ENCODE assay signal across 10 mouse cellular contexts in genomic region chr11:55021859-55022258, GRCm38 (mm10). TPM values are rescaled to one million over a fixed set of nuclear protein-coding genes. Genes with fewer than 3 reads are reported as not detected.
DNase-seq lines count a peak whose midpoint lies in the region.
"Had no signal": no experiment of that assay in that cellular context is flagged by ENCODE, and none has a peak within 500 bp of the region (broad histone marks: within the 10 kb centered on the region; RNA-seq: fewer than 3 reads in every experiment).

No protein-coding gene starts in this region.

- peak; percentile 45 for DNase-seq in adrenal gland, postnatal 14 days
- no peak for DNase-seq in adrenal gland, adult 8-10 months
- DNase-seq in kidney, postnatal 10 days: peak; percentile 28
- DNase-seq in kidney, adult 18-20 months: no peak
- DNase-seq in fibroblast of lung, adult 2 months (ENCODE audit: low read depth): peak; percentile 29
- DNase-seq in lung, postnatal 10 days: peak; percentile 62
- DNase-seq in frontal cortex, adult 2 months (ENCODE audit: extremely low spot score in 1 of 2, low spot score in 1 of 2): no peak
- DNase-seq in cerebellum, adult 11 months: no peak
- DNase-seq: cerebellum, adult 9-11 months had no signal

RNA-seq across cellular contexts. Expression of gene Anxa6, which starts 11.4 kb away (rescaled TPM):
- total RNA-seq in adrenal gland, postnatal 14 days (2021): 146 and 152 TPM in 2 replicates
- 100 to 1,000 TPM; 121 to 184 (median 133) TPM for total RNA-seq in adrenal gland, adult 8-10 months (2022)
- polyA plus RNA-seq in frontal cortex, adult 2 months (2012; rRNA removed): 76.6 and 76.8 TPM in 2 replicates

RNA-seq across cellular contexts. Expression of gene Ccdc69, which starts 56.1 kb away (rescaled TPM):
- 8.3 and 12.2 TPM in 2 replicates for total RNA-seq in adrenal gland, postnatal 14 days (2021)
- total RNA-seq in adrenal gland, adult 8-10 months (2022): 1 to 10 TPM; 3.9 to 7.5 (median 4.5) TPM
- polyA plus RNA-seq in frontal cortex, adult 2 months (2012; rRNA removed): 0.94 and 1.2 TPM in 2 replicates
- polyA plus RNA-seq: midbrain, embryonic 12.5 days had no signal

RNA-seq across cellular contexts. Expression of gene Tnip1, which starts 59.1 kb away (rescaled TPM):
- 53.8 and 74.2 TPM in 2 replicates for total RNA-seq in adrenal gland, postnatal 14 days (2021)
- 100 to 1,000 TPM in 2 of 4 experiments, 10 to 100 TPM in 2; 94.2 to 126 (median 103) TPM for total RNA-seq in adrenal gland, adult 8-10 months (2022)
- polyA plus RNA-seq in frontal cortex, adult 2 months (2012; rRNA removed): 21.9 and 24.0 TPM in 2 replicates

Comparison
In these comparisons a context has a peak if more than half of its experiments do, and no peak if none do; other contexts are left out.
1. DNase-seq: peak in adrenal gland, postnatal 14 days (single experiment), kidney, postnatal 10 days (single experiment), fibroblast of lung, adult 2 months (single experiment) and lung, postnatal 10 days (single experiment); none in adrenal gland, adult 8-10 months (single experiment), kidney, adult 18-20 months (single experiment), frontal cortex, adult 2 months (0 of 2) and cerebellum, adult 11 months (single experiment).